Mouse (Mus musculus): ENCODE data around the gene Gm12184. TPM values are rescaled to one million over a fixed set of nuclear protein-coding genes. Genes with fewer than 3 reads are reported as not detected.
"Not testable (repeated sequence)": the region's sequence is repeated elsewhere in the genome, so short reads cannot be mapped to it uniquely, and the experiment has no call there.

Gm12184 gene
- polyA plus RNA-seq (2014; fragmentation: Nextera tagmentation; extraction: Ambion mirVana) = 3.0 TPM in 2 replicates

- H3K36me3 ChIP-seq (ENCODE audit: control insufficient read depth, insufficient read depth, low read length); H3K4me1 ChIP-seq (ENCODE audit: control insufficient read depth, insufficient read depth, low read length); H3K9me3 ChIP-seq (ENCODE audit: control insufficient read depth, low read length); H3K27ac ChIP-seq (ENCODE audit: low read depth, low read length); H3K27me3 ChIP-seq (ENCODE audit: control insufficient read depth, insufficient read depth, low read length): not testable (repeated sequence)
- Histone ChIP-seq H3K9ac (replicated peaks; ENCODE audit: low read depth, low read length) (0 out of 2 replicates have a peak within 1 kb of the TSS, but pooled peaks have one; percentile 25), H3K4me3 (ENCODE audit: low read depth, low read length) (peak within 1 kb of the TSS; percentile 37), H3K4me2 (ENCODE audit: low read depth, low read length) (peak within 1 kb of the TSS; percentile 48)
- ATAC-seq (ENCODE audit: low read depth) = peak; percentile 80
- WGBS = under 1% methylated on average over 47 of the region's 92 CpGs
Measured at GRCm38 (mm10) chr11:48825979-48826751, at the start of gene Gm12184, which contains the start of gene Trim7. Gm12184 (minus strand) TSS chr11:48826655. Trim7 (plus strand) TSS chr11:48826140.

GRCm38 (mm10) chr11:48875343-48875837 is 48.9 kb upstream of the Gm12184 start:
- ATAC-seq (ENCODE audit: low read depth); H3K4me3 ChIP-seq (ENCODE audit: low read depth, low read length); H3K4me2 ChIP-seq (ENCODE audit: low read depth, low read length); H3K9ac ChIP-seq (replicated peaks; ENCODE audit: low read depth, low read length); H3K9me3 ChIP-seq (ENCODE audit: control insufficient read depth, low read length); H3K27me3 ChIP-seq (ENCODE audit: control insufficient read depth, insufficient read depth, low read length); H3K27ac ChIP-seq (ENCODE audit: low read depth, low read length); H3K36me3 ChIP-seq (ENCODE audit: control insufficient read depth, insufficient read depth, low read length); H3K4me1 ChIP-seq (ENCODE audit: control insufficient read depth, insufficient read depth, low read length): not testable (repeated sequence)
- 80% methylated on average over 1 of the region's 1 CpGs for WGBS

DNA sequence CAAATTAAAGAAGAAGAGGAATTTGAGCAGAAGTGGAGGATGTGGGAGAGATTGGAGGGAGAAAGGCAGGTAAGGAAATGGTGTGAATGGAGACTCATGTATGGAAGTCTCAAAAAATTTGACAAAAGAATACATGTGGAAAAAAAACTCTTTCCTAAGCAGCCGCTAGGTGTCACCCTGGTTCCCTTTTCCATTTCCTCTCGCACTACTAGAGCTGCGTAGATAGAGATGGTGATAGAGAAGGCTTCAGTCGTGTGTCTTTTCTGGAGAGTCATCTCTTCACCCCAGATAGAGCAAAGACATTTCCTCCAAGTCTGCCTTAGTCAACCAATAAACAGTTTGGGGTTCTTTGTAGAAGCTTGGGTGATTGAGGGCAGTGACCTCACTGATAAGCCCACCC is 48.0 kb upstream of the Gm12184 start:
- ATAC-seq (ENCODE audit: low read depth) = peak; percentile 80
- no peaks in the 10 kb centered on the region for H3K36me3 ChIP-seq (ENCODE audit: control insufficient read depth, insufficient read depth, low read length)
- no peaks in the 10 kb centered on the region; the same call in 1 of the 2 replicates for H3K4me1 ChIP-seq (ENCODE audit: control insufficient read depth, insufficient read depth, low read length)
- 2% methylated on average over 4 of the region's 4 CpGs for WGBS
- no peaks in the 10 kb centered on the region for H3K9me3 ChIP-seq (ENCODE audit: control insufficient read depth, low read length)
- 0 out of 2 replicates have a peak, but pooled peaks cover 2% of the 10 kb centered on the region for H3K27me3 ChIP-seq (ENCODE audit: control insufficient read depth, insufficient read depth, low read length)
- no peak overlapping the region for H3K27ac ChIP-seq (ENCODE audit: low read depth, low read length)
- H3K4me3 ChIP-seq (ENCODE audit: low read depth, low read length) = no peak overlapping the region
- no peak overlapping the region for H3K4me2 ChIP-seq (ENCODE audit: low read depth, low read length)
- H3K9ac ChIP-seq (replicated peaks; ENCODE audit: low read depth, low read length) = no peak overlapping the region

- no peaks in the 10 kb centered on the region for H3K36me3 ChIP-seq (ENCODE audit: control insufficient read depth, insufficient read depth, low read length)
- H3K9me3 ChIP-seq (ENCODE audit: control insufficient read depth, low read length) = no peaks in the 10 kb centered on the region
- H3K27me3 ChIP-seq (ENCODE audit: control insufficient read depth, insufficient read depth, low read length) = 0 out of 2 replicates have a peak, but pooled peaks cover 2% of the 10 kb centered on the region
- no peak for ATAC-seq (ENCODE audit: low read depth)
- no peak overlapping the region for H3K27ac ChIP-seq (ENCODE audit: low read depth, low read length)
- 79% methylated on average over 10 of the region's 10 CpGs for WGBS
- H3K4me1 ChIP-seq (ENCODE audit: control insufficient read depth, insufficient read depth, low read length) = no peaks in the 10 kb centered on the region; the same call in 1 of the 2 replicates
- no peak overlapping the region for H3K4me3 ChIP-seq (ENCODE audit: low read depth, low read length)
- no peak overlapping the region for H3K4me2 ChIP-seq (ENCODE audit: low read depth, low read length)
- H3K9ac ChIP-seq (replicated peaks; ENCODE audit: low read depth, low read length) = no peak overlapping the region
Measured at GRCm38 (mm10) chr11:48873591-48874290, 47.3 kb upstream of the Gm12184 start.

DNA sequence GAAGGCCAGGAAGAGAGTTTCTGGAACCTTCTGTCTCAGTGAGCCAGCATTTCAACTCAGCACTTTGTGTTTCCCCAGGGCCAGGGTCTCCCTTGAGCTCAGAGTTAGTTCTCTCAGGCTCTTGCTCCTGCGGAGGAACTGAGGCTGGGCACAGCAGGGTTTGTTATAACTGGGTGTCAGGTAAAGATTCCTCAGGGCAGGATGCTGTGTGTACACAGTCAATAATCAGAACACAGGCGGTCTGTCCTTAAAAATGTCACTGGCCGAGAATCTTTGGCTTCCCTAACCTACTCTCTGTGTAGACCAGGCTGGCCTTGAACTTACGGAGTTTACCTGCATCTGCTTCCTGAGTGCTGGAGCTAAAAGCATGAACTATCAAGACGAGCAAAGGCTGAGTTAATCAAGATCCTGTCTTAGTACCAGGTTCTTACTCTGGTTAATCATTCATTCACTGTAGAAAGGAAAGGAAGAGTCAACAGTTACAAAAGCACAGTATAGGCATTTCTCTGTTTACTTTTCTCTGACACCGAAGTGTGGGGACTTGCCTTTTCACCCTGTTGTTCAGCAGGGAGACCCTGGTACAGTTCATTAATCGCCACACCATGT is 46.3 kb upstream of the Gm12184 start:
- Histone ChIP-seq H3K4me1 (ENCODE audit: control insufficient read depth, insufficient read depth, low read length) (no peaks in the 10 kb centered on the region; the same call in 1 of the 2 replicates), H3K4me2 (ENCODE audit: low read depth, low read length) (no peak overlapping the region), H3K4me3 (ENCODE audit: low read depth, low read length) (no peak overlapping the region), H3K9ac (replicated peaks; ENCODE audit: low read depth, low read length) (no peak overlapping the region), H3K9me3 (ENCODE audit: control insufficient read depth, low read length) (no peaks in the 10 kb centered on the region), H3K27ac (ENCODE audit: low read depth, low read length) (no peak overlapping the region), H3K27me3 (ENCODE audit: control insufficient read depth, insufficient read depth, low read length) (0 out of 2 replicates have a peak, but pooled peaks cover 2% of the 10 kb centered on the region), H3K36me3 (ENCODE audit: control insufficient read depth, insufficient read depth, low read length) (no peaks in the 10 kb centered on the region)
- WGBS = 83% methylated on average over 7 of the region's 7 CpGs
- ATAC-seq (ENCODE audit: low read depth) = no peak

DNA sequence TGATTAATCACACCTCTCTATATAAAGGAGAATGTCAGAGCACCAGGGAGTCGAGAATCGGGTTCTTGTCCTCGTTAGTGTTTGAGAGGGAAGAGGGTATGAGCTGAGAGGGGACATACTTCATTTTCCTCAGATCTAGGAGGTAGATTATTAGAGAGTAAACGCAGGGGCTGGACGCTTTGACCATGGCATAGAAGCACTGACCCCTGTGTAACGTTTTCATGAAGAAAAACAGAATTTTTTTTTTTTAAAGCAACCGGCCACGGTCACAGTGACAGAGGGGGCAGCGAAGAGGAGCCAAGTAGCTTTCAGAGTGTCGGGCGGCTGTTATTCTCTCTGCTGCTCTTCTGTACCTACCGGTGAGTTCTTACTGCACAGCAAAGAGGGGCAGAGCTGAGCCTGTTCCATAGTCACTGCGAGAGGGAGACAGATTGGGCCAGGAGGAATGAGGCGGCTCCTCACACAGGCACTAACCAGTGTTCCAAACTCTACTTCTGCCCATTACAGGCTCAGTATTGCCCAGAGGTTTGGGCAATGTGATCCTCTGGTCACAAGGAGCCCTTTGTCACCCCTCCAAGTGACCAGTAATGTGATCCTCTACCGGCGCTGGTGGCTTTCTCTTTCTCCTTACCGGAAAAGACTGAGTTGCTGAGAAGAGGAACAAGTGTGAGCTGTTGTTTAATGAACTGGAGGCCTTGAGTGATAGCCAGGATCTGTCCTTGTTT is 45.5 kb upstream of the Gm12184 start:
- ATAC-seq (ENCODE audit: low read depth) = 0 out of 2 replicates have a peak, but pooled peaks have one; percentile 26
- Histone ChIP-seq H3K9me3 (ENCODE audit: control insufficient read depth, low read length) (no peaks in the 10 kb centered on the region), H3K36me3 (ENCODE audit: control insufficient read depth, insufficient read depth, low read length) (no peaks in the 10 kb centered on the region), H3K9ac (replicated peaks; ENCODE audit: low read depth, low read length) (peak overlapping the region; percentile 46), H3K27me3 (ENCODE audit: control insufficient read depth, insufficient read depth, low read length) (0 out of 2 replicates have a peak, but pooled peaks cover 2% of the 10 kb centered on the region), H3K4me2 (ENCODE audit: low read depth, low read length) (peak overlapping the region; percentile 70), H3K4me1 (ENCODE audit: control insufficient read depth, insufficient read depth, low read length) (no peaks in the 10 kb centered on the region; the same call in 1 of the 2 replicates), H3K4me3 (ENCODE audit: low read depth, low read length) (peak overlapping the region; percentile 36), H3K27ac (ENCODE audit: low read depth, low read length) (no peak overlapping the region)
- WGBS = 11% methylated on average over 17 of the region's 17 CpGs

- 4% methylated on average over 19 of the region's 19 CpGs for WGBS
- 0 out of 2 replicates have a peak, but pooled peaks cover 2% of the 10 kb centered on the region for H3K27me3 ChIP-seq (ENCODE audit: control insufficient read depth, insufficient read depth, low read length)
- ATAC-seq (ENCODE audit: low read depth) = peak; percentile 62
- no peaks in the 10 kb centered on the region for H3K9me3 ChIP-seq (ENCODE audit: control insufficient read depth, low read length)
- peak within 1 kb of the TSS; percentile 36 for H3K4me3 ChIP-seq (ENCODE audit: low read depth, low read length)
- peak within 1 kb of the TSS; percentile 46 for H3K9ac ChIP-seq (replicated peaks; ENCODE audit: low read depth, low read length)
- no peaks in the 10 kb centered on the region for H3K36me3 ChIP-seq (ENCODE audit: control insufficient read depth, insufficient read depth, low read length)
- H3K4me2 ChIP-seq (ENCODE audit: low read depth, low read length) = peak within 1 kb of the TSS; percentile 70
- no peaks in the 10 kb centered on the region; the same call in 1 of the 2 replicates for H3K4me1 ChIP-seq (ENCODE audit: control insufficient read depth, insufficient read depth, low read length)
- no peak within 1 kb of the TSS for H3K27ac ChIP-seq (ENCODE audit: low read depth, low read length)
Measured at GRCm38 (mm10) chr11:48871201-48871772, 44.8 kb upstream of the Gm12184 start, which contains the start of gene Irgm1. Irgm1 (minus strand) TSS chr11:48871683.

GRCm38 (mm10) chr11:48870781-48871180 is 44.3 kb upstream of the Gm12184 start:
- H3K4me3 ChIP-seq (ENCODE audit: low read depth, low read length) = peak overlapping the region; percentile 36
- no peaks in the 10 kb centered on the region for H3K36me3 ChIP-seq (ENCODE audit: control insufficient read depth, insufficient read depth, low read length)
- peak overlapping the region; percentile 70 for H3K4me2 ChIP-seq (ENCODE audit: low read depth, low read length)
- H3K9me3 ChIP-seq (ENCODE audit: control insufficient read depth, low read length) = no peaks in the 10 kb centered on the region
- 0 out of 2 replicates have a peak, but pooled peaks cover 2% of the 10 kb centered on the region for H3K27me3 ChIP-seq (ENCODE audit: control insufficient read depth, insufficient read depth, low read length)
- no peak for ATAC-seq (ENCODE audit: low read depth)
- H3K9ac ChIP-seq (replicated peaks; ENCODE audit: low read depth, low read length) = peak overlapping the region; percentile 46; the same call in 1 of the 2 replicates
- H3K4me1 ChIP-seq (ENCODE audit: control insufficient read depth, insufficient read depth, low read length) = no peaks in the 10 kb centered on the region; the same call in 1 of the 2 replicates
- H3K27ac ChIP-seq (ENCODE audit: low read depth, low read length) = no peak overlapping the region
- 39% methylated on average over 7 of the region's 7 CpGs for WGBS

Data from neural tube, embryonic 14.5 days (tissue).